Mouse (Mus musculus) thymus, adult 2 months (tissue): ENCODE measurements around the gene Trim12c. TPM values are rescaled to one million over a fixed set of nuclear protein-coding genes. Genes with fewer than 3 reads are reported as not detected.

ENCODE experiments used
- DNase-seq: peaks from one replicate; pipeline ENCODE4 v3.0.0; 2021
- H3K27ac ChIP-seq: fragments of 200-500 bp; 2 replicates; pipeline ENCODE4 v1.5.1; 2012; ENCODE audit warnings: low read length, control low read depth; ENCODE audit not compliant: control insufficient read depth, insufficient read depth
- H3K27me3 ChIP-seq: fragments of 200-500 bp; 2 replicates; pipeline ENCODE4 v1.6.1; 2012; ENCODE audit warnings: mild to moderate bottlenecking, low read length, moderate library complexity, mixed read lengths; ENCODE audit not compliant: control insufficient read depth, insufficient read depth
- H3K36me3 ChIP-seq: fragments of 200-500 bp; 2 replicates; pipeline ENCODE4 v1.6.1; 2012; ENCODE audit warnings: mild to moderate bottlenecking, low read length, moderate library complexity; ENCODE audit not compliant: control insufficient read depth, insufficient read depth
- H3K4me1 ChIP-seq: fragments of 200-500 bp; replicated peaks from 2 replicates; pipeline ENCODE4 v1.6.1; 2012; ENCODE audit warnings: low read length; ENCODE audit not compliant: control insufficient read depth, insufficient read depth
- H3K4me3 ChIP-seq: fragments of 200-500 bp; 2 replicates; pipeline ENCODE4 v1.5.1; 2012; ENCODE audit warnings: mild to moderate bottlenecking, low read length, control low read depth, moderate library complexity; ENCODE audit not compliant: control insufficient read depth, insufficient read depth
- CTCF ChIP-seq: fragments of 200-500 bp; IDR thresholded peaks from 2 replicates; pipeline ENCODE4 v1.5.1; 2012; ENCODE audit warnings: mild to moderate bottlenecking, control low read depth, low read length, moderate library complexity, borderline replicate concordance; ENCODE audit not compliant: control insufficient read depth, poor library complexity, insufficient read depth; ENCODE audit errors: extremely low read depth
- POLR2A ChIP-seq: fragments of 200-500 bp; IDR thresholded peaks from 2 replicates; pipeline ENCODE4 v1.6.1; 2012; ENCODE audit warnings: mild to moderate bottlenecking, low read length, control low read depth, moderate library complexity; ENCODE audit not compliant: control insufficient read depth, poor library complexity, insufficient read depth; ENCODE audit errors: extremely low read depth
- WGBS: fragments of 180-500 bp; shearing (Covaris S2); methylation state at CpG from one replicate; pipeline ENCODE4 v1.1.7; 2018; 5-methylcytosine and 5-hydroxymethylcytosine counted together
- polyA plus RNA-seq: library from polyadenylated mRNA; depleted of rRNA; stranded (reverse); fragments of >200 nt; gene quantifications from 2 replicates; pipeline ENCODE4 v1.2.3, GENCODE M21; 2012; rRNA removed

Trim12c gene
- polyA plus RNA-seq = 9.8 and 10.4 TPM in 2 replicates

GRCm38 (mm10) chr7:104352717-104353599 is at the start of gene Trim12c:
Trim12c (minus strand) TSS chr7:104353362.
- Histone ChIP-seq H3K4me1 (peaks cover 2% of the 10 kb centered on the region), H3K27me3 (no peaks in the 10 kb centered on the region), H3K36me3 (no peaks in the 10 kb centered on the region), H3K27ac (peak within 1 kb of the TSS; percentile 87), H3K4me3 (peak within 1 kb of the TSS; percentile 36)
- WGBS = 1% methylated on average over 14 of the region's 14 CpGs
- peak; percentile 74 for DNase-seq
- TF ChIP-seq POLR2A = no peak
- TF ChIP-seq CTCF = no peak

GRCm38 (mm10) chr7:104401140-104401539 is 48.0 kb upstream of the Trim12c start:
- Histone ChIP-seq H3K27ac (no peak overlapping the region), H3K27me3 (no peaks in the 10 kb centered on the region), H3K4me3 (no peak overlapping the region), H3K4me1 (0 out of 2 replicates have a peak, but pooled peaks cover 4% of the 10 kb centered on the region), H3K36me3 (no peaks in the 10 kb centered on the region)
- TF ChIP-seq POLR2A (no peak), CTCF (no peak)
- no peak for DNase-seq

- no peak within 1 kb of the TSS for H3K27ac ChIP-seq
- no peaks in the 10 kb centered on the region for H3K27me3 ChIP-seq
- H3K4me1 ChIP-seq = 0 out of 2 replicates have a peak, but pooled peaks cover 4% of the 10 kb centered on the region
- DNase-seq = no peak
- no peak for TF ChIP-seq CTCF
- TF ChIP-seq POLR2A = no peak
- H3K4me3 ChIP-seq = no peak within 1 kb of the TSS
- no peaks in the 10 kb centered on the region for H3K36me3 ChIP-seq
- 9% methylated on average over 1 of the region's 1 CpGs for WGBS
These were observed 47.5 kb upstream of the Trim12c start, which contains the start of gene Trim30c for GRCm38 (mm10) chr7:104400698-104401097. Trim30c (minus strand) TSS chr7:104400837.

GRCm38 (mm10) chr7:104398492-104398891 is 45.3 kb upstream of the Trim12c start:
- 85% methylated on average over 1 of the region's 1 CpGs for WGBS
- no peak for DNase-seq
- TF ChIP-seq POLR2A (no peak), CTCF (no peak)
- Histone ChIP-seq H3K27ac (no peak overlapping the region), H3K4me3 (no peak overlapping the region), H3K36me3 (no peaks in the 10 kb centered on the region), H3K4me1 (0 out of 2 replicates have a peak, but pooled peaks cover 4% of the 10 kb centered on the region), H3K27me3 (no peaks in the 10 kb centered on the region)

GRCm38 (mm10) chr7:104369736-104370414 is 16.7 kb upstream of the Trim12c start, which contains the start of gene Trim30b:
Trim30b (minus strand) TSS chr7:104369884.
- no peak within 1 kb of the TSS for H3K27ac ChIP-seq
- no peaks in the 10 kb centered on the region for H3K27me3 ChIP-seq
- no peaks in the 10 kb centered on the region for H3K4me1 ChIP-seq
- peak; percentile 26 for DNase-seq
- TF ChIP-seq POLR2A (no peak), CTCF (no peak)
- no peaks in the 10 kb centered on the region for H3K36me3 ChIP-seq
- WGBS = 16% methylated on average over 1 of the region's 1 CpGs
- H3K4me3 ChIP-seq = no peak within 1 kb of the TSS

- H3K4me1 ChIP-seq = no peaks in the 10 kb centered on the region
- no peak for DNase-seq
- H3K27me3 ChIP-seq = no peaks in the 10 kb centered on the region
These were observed 13.2 kb upstream of the Trim12c start for GRCm38 (mm10) chr7:104366339-104366738.

More at GRCm38 (mm10) chr7:104366339-104366738, 13.2 kb upstream of the Trim12c start:
- TF ChIP-seq POLR2A = no peak
- TF ChIP-seq CTCF = no peak
- no peak overlapping the region for H3K27ac ChIP-seq
- H3K4me3 ChIP-seq = no peak overlapping the region
- no peaks in the 10 kb centered on the region for H3K36me3 ChIP-seq
